Mouse (Mus musculus) kidney, adult 2 months (tissue): ENCODE measurements around the gene Fubp1. TPM values are rescaled to one million over a fixed set of nuclear protein-coding genes. Genes with fewer than 3 reads are reported as not detected.

Source experiments
- DNase-seq: peaks from one replicate; pipeline ENCODE4 v3.0.0; 2021
- H3K27ac ChIP-seq: fragments of 200-500 bp; 2 replicates; pipeline ENCODE4 v1.5.1; 2012; ENCODE audit warnings: low read depth, low read length, control low read depth, inconsistent platforms; ENCODE audit not compliant: insufficient read depth
- H3K27me3 ChIP-seq: fragments of 200-500 bp; replicated peaks from 2 replicates; pipeline ENCODE4 v1.6.1; 2012; ENCODE audit warnings: mild to moderate bottlenecking, moderate library complexity, low read length, inconsistent platforms; ENCODE audit not compliant: control insufficient read depth, insufficient read depth
- H3K36me3 ChIP-seq: fragments of 200-500 bp; 2 replicates; pipeline ENCODE4 v1.6.1; 2012; ENCODE audit warnings: mild to moderate bottlenecking, moderate library complexity, low read length, inconsistent platforms; ENCODE audit not compliant: control insufficient read depth, insufficient read depth
- H3K4me1 ChIP-seq: fragments of 200-500 bp; 2 replicates; pipeline ENCODE4 v1.6.1; 2011; ENCODE audit warnings: low read length; ENCODE audit not compliant: control insufficient read depth, insufficient read depth
- H3K4me3 ChIP-seq: fragments of 200-500 bp; 2 replicates; pipeline ENCODE4 v1.5.1; 2011; ENCODE audit warnings: mild to moderate bottlenecking, low read depth, low read length, control low read depth; ENCODE audit not compliant: insufficient read depth
- CTCF ChIP-seq: fragments of 200-500 bp; conservative IDR thresholded peaks from 2 replicates; pipeline ENCODE4 v1.5.1; 2011; ENCODE audit warnings: low read depth, mild to moderate bottlenecking, control low read depth, low read length, moderate library complexity, mixed read lengths; ENCODE audit not compliant: insufficient read depth, insufficient read length
- POLR2A ChIP-seq: fragments of 200-500 bp; IDR thresholded peaks from one replicate; pipeline ENCODE4 v1.6.1; 2011; ENCODE audit warnings: low read depth, low read length, control low read depth
- WGBS: fragments of 180-500 bp; shearing (Covaris S2); methylation state at CpG from one replicate; pipeline ENCODE4 v1.1.7; 2018; 5-methylcytosine and 5-hydroxymethylcytosine counted together
- polyA plus RNA-seq: library from polyadenylated mRNA; depleted of rRNA; stranded (reverse); fragments of >200 nt; gene quantifications from 2 replicates; pipeline ENCODE4 v1.2.3, GENCODE M21; 2012

Gene Fubp1
- polyA plus RNA-seq, 1 experiment, result 40.8 TPM

DNA sequence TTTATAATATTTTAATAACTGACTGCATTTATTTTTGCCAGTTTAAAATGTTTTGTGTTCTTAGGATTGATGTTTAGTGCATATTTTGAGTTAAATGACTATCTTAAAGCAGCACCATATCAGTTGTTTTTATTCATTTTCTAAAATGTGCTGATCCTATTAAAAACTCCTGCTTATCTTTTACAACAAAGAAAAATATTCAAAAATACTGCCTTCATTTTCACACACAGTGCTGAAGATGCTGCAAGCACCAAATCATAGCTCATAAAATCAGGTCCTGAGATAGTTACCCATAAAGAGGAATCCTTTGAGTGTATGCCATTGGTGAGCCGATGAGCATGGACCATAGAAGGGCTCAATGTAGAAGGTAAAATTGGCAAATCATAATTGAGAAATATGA is 25.0 kb downstream of the Fubp1 start:
- H3K36me3 ChIP-seq, result peaks cover 5% of the 10 kb centered on the region
- no peaks in the 10 kb centered on the region for H3K4me1 ChIP-seq
- TF ChIP-seq POLR2A, result no peak
- no peak for TF ChIP-seq CTCF
- H3K27ac ChIP-seq, result no peak overlapping the region
- WGBS, result 89% methylated on average over 1 of the region's 1 CpGs
- no peaks in the 10 kb centered on the region for H3K27me3 ChIP-seq
- H3K4me3 ChIP-seq, result no peak overlapping the region
- no peak for DNase-seq

DNA sequence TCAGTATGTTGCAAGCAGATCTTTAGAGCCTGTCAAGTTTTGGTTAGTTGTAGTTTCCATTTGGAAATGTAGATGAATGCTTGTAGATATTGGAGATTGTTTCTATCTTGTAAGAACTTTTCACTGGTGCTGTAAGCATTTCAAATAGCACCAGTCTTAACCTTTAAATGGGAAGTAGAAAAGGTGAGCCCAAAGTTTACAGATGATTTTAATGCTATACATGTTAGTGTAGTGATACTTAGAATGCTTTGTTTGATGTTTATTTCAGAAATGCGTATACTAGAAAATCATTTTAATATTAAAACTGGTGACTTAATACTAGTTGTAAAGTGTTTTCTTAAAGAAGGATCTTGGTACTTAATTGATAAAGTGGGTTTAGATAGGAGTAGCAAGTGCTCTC is 25.6 kb downstream of the Fubp1 start:
- no peak overlapping the region for H3K27ac ChIP-seq
- no peak for DNase-seq
- H3K36me3 ChIP-seq, result peaks cover 4% of the 10 kb centered on the region
- no peaks in the 10 kb centered on the region for H3K27me3 ChIP-seq
- H3K4me1 ChIP-seq, result no peaks in the 10 kb centered on the region
- no peak for TF ChIP-seq POLR2A
- no peak for TF ChIP-seq CTCF
- H3K4me3 ChIP-seq, result no peak overlapping the region
- WGBS, result 100% methylated on average over 1 of the region's 1 CpGs

DNA sequence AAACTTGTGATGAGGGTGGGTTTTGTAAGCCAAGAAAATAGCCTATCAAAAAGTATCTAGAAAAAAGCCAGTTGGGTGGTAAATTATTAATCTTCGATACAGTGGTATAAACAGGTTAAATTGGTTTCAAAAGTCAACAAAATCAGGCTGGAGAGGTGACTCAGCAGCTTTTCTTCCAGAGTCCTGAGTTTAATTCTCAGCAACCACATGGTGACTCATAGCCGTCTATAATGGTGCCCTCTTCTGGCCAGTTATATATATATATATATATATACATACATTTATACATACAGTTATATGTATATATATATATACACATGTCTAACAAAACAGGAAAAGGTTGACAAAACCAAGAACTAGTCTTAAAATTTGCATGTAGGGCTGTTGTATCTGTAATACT is 28.6 kb downstream of the Fubp1 start:
- Histone ChIP-seq H3K27ac (no peak overlapping the region), H3K4me1 (no peaks in the 10 kb centered on the region), H3K36me3 (peaks cover 2% of the 10 kb centered on the region; the same call in 1 of the 2 replicates), H3K27me3 (no peaks in the 10 kb centered on the region), H3K4me3 (no peak overlapping the region)
- DNase-seq, result peak; percentile 85
- TF ChIP-seq POLR2A (no peak), CTCF (no peak)
- WGBS, result 36% methylated on average over 2 of the region's 2 CpGs

DNA sequence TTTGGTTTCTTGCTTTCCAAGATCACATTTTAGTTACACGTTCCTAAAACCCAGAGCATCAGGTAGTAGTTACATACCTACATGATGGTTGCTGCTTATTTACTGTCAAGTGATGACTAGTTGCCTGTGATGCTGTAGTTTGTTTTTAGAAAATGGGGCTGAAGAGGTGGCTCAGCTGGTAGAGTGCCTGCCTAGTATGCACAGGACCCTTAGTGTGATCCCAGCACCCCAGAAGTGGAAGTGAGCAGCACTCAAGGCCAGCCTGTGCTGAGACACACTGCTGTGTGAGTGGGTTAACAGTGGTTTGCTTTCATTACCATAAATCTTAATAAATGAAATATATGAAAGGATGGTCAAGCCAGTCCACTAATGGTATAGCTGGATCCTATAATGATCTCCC is 29.4 kb downstream of the Fubp1 start:
- 94% methylated on average over 1 of the region's 1 CpGs for WGBS
- DNase-seq, result no peak
- TF ChIP-seq POLR2A (no peak), CTCF (no peak)

DNA sequence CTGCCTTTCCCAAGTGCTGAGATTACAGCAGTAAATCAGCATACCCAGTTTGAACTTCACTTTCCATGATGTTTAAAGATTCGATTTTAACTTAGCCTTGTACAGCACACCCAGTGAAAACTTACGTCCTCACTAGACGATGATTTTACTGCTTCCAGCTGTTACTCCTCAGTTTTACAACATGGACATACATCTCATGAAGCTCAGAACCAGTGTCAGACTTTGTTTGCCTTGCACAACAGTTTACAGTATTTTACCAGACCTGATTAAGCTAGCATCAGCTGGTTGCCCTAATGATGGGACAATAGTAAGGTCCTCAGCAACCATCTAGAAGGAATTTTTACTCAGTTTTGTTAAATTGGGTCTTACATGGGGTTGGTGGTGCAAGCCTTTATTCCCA is 30.9 kb downstream of the Fubp1 start:
- 50% methylated on average over 3 of the region's 3 CpGs for WGBS
- no peak for DNase-seq
- no peaks in the 10 kb centered on the region for H3K4me1 ChIP-seq

More for the DNA sequence above, 29.4 kb downstream of the Fubp1 start:
- Histone ChIP-seq H3K4me1 (no peaks in the 10 kb centered on the region), H3K27me3 (no peaks in the 10 kb centered on the region), H3K36me3 (peaks cover 2% of the 10 kb centered on the region; the same call in 1 of the 2 replicates), H3K4me3 (no peak overlapping the region), H3K27ac (no peak overlapping the region)

DNA sequence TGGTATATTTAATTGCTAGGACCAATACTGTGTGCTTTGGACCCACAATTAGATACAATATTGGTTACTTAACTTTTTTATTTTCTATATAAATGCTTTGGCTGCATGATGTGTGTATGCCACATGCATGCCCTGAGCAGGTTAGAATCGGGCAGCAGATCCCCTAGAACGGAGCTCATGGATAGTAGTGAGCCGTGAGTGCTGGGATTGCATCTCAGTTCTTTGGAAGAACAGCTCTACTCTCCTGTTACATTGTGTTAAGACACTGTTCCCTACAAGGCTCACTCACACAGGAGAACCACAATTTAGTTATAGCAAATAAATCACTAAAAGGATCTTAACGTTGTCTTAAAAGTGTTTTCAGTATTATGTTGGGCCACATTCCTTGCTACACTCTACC is 33.1 kb downstream of the Fubp1 start:
- Histone ChIP-seq H3K27me3 (no peaks in the 10 kb centered on the region), H3K27ac (no peak overlapping the region), H3K4me1 (no peaks in the 10 kb centered on the region), H3K36me3 (no peaks in the 10 kb centered on the region; the same call in 1 of the 2 replicates), H3K4me3 (no peak overlapping the region)
- no peak for TF ChIP-seq CTCF
- no peak for TF ChIP-seq POLR2A
- DNase-seq, result no peak
- 79% methylated on average over 4 of the region's 4 CpGs for WGBS

More for the DNA sequence above, 30.9 kb downstream of the Fubp1 start:
- no peak overlapping the region for H3K27ac ChIP-seq
- H3K4me3 ChIP-seq, result no peak overlapping the region
- no peaks in the 10 kb centered on the region for H3K27me3 ChIP-seq
- peaks cover 2% of the 10 kb centered on the region; the same call in 1 of the 2 replicates for H3K36me3 ChIP-seq
- no peak for TF ChIP-seq CTCF
- TF ChIP-seq POLR2A, result no peak

DNA sequence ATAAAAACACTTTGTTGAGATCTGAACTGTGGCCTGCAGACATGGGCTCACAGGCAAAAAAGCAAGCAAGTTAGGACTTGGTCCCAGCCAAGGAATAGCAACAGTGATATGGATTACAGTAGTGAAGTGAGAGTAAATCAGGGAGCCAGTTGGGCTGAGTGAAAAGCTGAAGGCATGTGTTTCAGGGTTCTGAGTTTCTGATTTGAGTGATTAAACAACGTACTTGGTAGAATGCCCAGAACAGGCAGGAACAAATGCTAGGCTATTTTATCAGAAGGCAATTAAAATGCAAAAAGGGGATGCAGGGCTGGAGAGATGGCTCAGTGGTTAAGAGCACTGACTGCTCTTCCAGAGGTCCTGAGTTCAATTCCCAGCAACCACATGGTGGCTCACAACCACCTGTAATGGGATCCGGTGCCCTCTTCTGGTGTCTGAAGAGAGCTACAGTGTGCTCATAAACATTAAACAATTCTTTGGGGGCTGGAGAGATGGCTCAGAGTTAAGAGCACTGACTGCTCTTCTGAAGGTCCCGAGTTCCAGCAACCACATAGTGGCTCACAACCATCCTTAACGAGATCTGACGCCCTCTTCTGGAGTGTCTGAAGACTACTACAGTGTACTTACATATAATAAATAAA is 35.2 kb downstream of the Fubp1 start:
- Histone ChIP-seq H3K4me1 (no peaks in the 10 kb centered on the region), H3K4me3 (no peak overlapping the region), H3K36me3 (no peaks in the 10 kb centered on the region; the same call in 1 of the 2 replicates), H3K27ac (peak overlapping the region; percentile 31; the same call in 1 of the 2 replicates), H3K27me3 (no peaks in the 10 kb centered on the region)
- TF ChIP-seq POLR2A (no peak), CTCF (no peak)
- 73% methylated on average over 5 of the region's 5 CpGs for WGBS
- peak; percentile 26 for DNase-seq
